Mouse (Mus musculus): Measurements from ENCODE around the gene Stag1.

Gene Stag1

DNA sequence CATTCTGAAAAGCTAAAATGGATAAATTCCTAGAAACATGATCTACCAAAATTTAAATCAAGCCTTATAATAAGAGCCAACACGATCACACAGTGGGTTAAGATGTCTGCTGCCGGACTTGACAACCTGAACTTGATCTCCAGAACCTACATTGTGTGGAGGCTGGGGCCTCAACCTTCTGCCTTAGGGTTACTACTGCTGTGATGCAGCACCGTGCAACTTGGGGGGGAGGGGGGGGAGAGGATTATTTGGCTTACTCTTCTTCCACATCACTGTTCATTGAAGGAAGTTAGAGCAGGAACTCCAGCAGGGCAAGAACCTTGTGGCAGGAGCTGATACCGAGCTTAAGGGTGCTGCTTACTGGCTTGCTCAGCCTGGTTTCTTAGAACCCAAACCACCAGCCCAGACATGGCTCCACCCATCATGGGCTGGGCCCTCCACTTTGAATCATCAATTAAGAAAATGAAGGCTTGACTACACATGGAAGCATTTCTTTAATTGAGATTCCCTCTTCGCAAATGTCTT lies 365.4 kb downstream of the Stag1 start:
- DNase-seq (ENCODE audit: low spot score), result no peak

DNA sequence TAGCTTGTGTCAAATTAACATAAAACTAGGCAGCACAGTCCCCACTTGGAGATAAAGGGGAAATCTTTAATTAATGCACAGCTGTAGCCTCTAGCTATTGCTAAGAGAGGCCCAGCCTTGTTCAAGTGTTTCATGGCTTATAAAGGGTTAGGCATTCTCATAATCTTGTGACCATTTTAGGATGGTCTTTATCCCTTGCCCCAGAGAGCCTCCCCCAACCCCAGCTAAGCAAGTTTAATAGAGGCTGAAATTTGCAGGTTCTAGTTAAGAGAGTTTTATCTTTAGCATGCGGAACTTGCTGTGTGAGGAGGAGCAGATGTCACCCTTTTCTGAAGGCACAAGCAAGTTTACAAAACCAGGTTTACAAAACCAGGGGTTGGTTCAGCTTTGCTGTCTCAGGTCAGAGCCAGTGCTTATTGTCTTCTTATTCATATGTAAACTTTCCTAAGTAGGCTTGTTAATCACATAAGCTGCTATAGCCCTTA lies 365.9 kb downstream of the Stag1 start:
- no peak for DNase-seq (ENCODE audit: low spot score)

DNA sequence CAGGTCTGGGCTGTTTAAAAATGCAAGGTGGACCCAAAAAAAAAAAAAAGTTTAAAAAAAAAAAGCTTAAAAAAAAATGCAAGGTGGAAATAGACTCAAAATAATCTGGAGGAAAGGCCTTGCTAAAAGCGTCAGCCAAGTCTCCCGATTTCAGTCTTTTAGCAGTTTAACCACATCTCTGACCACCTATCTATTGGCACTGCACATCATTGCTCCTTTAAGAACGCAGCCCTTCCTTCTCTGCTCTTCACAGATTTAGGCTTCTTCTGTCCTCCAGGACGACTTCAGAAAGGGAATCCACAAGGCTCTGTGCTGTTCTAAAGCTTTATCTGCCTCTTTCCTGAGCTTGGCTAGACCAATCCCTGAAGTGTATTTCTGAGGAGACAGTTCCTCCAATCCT lies 366.5 kb downstream of the Stag1 start:
- DNase-seq (ENCODE audit: low spot score), result no peak

DNA sequence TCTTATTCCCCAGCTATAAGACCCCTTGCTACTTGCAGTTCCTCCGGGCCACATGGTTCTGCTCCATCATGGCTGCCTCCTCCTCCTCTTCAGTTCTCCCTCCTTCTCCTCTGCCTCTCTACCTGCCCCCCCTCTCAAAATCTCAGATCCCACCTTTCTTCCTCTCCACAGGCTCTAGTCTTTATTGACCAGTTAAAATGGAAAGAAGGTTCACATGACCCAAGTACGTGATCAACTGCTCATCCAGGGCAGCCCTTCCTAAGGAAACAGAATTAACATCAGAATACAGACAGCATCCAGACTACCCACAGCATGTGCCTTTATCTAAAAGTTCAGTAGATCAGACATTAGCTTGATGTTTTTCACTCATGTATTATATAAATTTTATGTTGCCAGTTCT lies 371.9 kb downstream of the Stag1 start:
- no peak for DNase-seq (ENCODE audit: low spot score)

DNA sequence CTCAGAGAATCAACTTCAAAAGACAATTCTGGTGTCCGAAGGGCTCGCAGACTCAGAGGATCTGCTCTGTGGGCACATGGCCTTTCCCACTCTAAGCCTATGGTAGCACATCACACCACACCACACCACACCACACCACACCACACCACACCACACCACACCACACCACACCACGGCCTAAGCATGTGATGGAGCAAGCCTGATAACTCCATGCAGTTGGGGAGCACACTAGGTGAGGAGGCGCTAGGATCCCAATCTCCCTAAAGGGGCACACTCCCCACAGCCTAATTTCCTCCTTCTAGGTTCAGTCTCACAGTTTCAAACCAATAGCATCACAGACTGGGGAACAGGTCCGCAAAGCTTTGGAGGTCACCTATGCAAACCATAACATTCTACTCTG lies 381.1 kb downstream of the Stag1 start:
- DNase-seq (ENCODE audit: low spot score), result no peak

DNA sequence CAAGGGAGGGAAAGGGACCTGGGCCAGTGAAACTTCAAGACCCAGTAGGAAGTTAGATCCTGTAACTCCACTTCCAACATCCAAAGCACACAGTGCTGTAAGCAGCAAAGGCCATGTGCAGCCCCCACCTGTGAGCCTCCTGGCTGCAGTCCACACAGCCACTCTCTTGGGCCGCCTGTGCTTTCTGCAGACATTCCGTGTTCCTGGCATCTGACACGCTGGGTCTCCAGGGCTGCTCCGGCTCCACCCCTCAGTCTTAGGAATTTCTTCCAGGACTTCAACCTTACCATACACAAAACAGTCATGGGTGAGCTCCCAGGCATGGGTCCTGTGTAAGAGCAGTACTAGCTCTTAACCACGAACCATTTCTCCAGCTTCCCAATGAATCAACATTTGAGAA lies 381.7 kb downstream of the Stag1 start:
- no peak for DNase-seq (ENCODE audit: low spot score)

DNA sequence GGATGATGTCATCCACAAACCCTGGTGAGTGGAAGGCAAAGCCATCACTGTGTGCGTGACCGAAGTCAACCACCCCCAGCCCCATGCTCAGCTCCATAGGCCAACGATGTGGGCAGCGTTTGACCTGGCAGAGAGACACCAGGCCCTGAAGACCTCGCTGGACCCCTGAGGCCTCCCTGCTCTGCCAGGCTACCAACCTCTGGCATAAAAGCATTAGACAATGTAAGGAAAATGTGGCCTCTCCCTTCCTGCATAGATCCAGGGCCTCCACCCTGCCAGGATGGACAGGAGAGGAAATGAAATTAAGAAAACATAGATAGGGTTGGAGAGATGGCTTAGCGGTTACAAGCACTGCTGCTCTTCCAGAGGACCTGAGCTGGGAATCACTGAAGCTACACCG lies 385.2 kb downstream of the Stag1 start:
- DNase-seq (ENCODE audit: low spot score), result no peak

DNA sequence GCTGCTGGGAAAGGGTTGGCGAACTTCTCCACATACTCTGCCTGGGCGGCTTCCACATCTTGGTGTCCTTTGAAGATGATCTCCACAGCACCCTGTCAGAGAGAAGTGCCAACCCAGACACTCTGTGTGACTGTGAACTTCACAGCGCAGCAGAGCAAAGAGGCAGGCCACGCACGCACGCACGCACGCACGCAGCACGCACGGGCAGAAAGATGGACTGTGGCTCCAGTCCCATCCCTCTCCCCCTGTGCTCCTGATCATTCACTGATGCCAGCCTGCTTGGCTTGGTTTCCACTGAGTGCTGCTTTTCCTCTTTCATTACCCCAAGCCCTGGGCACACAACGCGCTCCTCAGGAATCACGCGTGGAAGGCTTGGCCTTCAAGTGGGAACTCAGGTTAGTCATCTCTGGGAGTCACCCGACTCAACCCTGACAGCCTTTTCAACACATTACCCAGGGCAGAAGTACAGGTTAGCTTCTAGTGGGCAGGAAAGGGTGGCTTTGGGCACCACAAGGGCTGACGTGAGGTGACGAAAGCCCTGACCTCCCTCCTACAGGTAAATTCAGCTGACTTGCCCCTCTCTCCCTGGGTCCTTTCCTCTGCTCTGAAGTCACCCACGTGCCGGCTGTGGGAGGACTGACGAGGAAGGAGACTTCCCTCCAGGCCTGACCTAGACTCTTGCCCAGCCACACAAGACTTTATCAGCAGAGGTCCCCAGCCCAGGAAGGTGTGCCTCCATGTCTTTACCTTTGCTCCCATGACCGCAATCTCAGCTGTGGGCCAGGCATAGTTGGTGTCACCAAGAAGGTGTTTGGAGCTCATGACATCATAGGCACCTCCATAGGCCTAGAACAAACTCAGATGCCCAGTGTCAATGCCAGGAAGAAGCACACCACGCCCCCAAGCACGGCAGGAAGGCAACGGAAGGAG lies 387.0 kb downstream of the Stag1 start:
- no peak for DNase-seq (ENCODE audit: low spot score)

DNA sequence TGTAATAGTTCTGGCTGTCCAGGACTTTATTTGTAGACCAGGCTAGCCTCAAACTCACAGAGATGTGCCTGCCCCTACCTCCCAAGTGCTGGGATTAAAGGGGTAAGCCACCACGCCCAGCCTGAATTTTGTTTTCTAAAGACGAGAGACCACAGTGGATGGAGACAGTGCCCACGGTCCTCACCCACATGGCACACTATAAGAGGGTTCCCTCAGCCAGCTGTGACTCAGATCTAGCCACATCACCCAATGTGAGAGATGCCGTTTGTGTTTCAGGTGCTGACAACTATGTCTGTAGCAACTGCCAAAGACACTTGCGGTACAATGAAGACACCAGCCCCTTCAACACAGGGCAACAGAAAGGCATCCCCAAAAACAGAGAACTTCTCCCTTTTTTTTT lies 389.4 kb downstream of the Stag1 start:
- DNase-seq (ENCODE audit: low spot score), result no peak

DNA sequence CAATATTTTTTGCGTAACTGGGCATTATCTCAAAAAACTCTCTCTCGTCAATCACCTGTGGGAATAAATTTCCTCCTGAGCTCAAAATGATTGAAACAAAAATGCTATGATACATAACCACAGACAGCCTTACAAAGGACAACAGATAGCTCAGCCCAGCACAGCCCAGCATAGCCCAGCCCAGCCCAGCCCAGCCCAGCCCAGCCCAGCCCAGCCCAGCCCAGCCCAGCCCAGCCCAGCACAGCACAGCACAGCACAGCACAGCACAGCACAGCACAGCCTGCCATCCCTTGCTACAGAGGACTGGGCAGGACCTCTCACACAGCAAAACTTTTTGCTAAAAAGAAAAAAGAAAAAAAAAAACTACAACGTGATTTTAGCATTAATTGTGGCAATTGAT lies 390.3 kb downstream of the Stag1 start:
- DNase-seq (ENCODE audit: low spot score), result no peak

DNA sequence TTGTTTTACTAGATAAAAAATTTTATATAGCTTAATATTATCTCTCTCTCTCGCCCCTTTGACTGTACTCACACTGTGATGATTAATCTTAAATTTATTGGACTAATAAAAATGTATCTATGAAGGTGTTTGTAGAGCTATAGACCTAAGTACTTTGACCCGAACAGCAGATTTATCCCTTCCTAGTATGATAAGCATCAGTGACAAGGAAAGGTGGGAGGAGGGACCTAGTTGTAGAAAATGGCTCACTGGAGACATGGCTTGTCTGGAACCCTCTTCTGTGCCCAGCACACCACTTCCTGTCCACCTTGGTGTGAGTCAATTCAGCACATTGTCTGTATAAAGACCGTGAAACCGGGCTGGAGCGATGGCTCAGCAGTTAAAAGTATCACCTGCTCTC lies 393.0 kb downstream of the Stag1 start:
- no peak for DNase-seq (ENCODE audit: low spot score)

DNA sequence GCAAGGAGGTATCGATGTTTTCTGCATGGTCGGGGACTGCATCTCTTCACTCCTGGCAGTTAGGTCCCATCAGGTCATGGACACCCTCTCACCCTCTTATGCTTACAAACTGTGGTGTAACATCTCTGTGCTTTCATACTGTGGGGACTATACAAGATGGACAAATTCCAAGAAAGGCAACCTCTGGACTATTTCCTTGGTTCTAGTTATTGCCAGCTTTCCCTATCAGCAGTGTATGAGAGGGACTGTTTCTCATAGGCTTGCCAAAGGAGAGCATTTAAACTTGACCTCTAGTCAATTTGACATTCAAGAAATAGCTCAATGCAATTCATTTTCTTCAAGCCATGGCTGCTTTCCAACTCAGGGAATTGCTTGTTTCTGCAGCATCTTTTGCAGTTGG lies 393.7 kb downstream of the Stag1 start:
- no peak for DNase-seq (ENCODE audit: low spot score)

DNA sequence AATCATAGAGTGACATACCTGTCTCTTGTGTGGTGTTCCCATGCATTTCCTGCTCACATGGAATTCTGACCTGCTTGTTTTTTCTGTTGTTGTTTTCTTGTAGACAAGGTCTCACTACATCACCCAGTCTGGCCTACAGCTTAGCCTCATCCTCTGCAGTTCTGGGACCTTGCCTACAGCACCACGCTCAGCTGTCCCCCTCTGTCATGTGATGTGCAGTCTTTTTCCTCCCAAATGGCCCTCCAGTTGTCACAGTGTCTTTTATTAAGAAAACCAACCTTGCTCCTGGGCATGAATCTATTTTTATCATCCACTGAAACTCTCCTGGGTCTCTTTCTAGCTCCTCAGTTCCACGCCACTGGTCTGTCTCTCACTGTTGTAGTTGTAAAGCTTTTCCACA lies 394.6 kb downstream of the Stag1 start:
- DNase-seq (ENCODE audit: low spot score), result no peak

DNA sequence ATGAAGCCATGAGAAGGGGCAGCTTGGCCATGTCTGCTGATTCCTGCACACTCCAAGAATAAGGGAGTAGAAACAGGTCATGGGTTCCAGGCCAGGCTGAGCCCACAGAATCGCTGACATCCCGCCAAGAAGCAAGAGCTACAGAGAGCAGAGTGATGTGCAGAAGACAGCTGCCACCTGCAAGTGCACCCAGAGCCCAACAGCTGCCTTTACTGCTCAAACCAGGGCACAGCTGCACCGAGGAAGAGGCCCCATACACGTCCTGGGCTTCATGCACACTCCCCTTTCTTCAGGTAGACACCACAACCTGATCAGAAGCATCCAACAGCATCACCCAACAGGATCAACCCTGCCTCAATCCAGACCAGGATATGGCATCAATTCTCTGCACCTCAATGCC lies 396.3 kb downstream of the Stag1 start:
- no peak for DNase-seq (ENCODE audit: low spot score)

DNA sequence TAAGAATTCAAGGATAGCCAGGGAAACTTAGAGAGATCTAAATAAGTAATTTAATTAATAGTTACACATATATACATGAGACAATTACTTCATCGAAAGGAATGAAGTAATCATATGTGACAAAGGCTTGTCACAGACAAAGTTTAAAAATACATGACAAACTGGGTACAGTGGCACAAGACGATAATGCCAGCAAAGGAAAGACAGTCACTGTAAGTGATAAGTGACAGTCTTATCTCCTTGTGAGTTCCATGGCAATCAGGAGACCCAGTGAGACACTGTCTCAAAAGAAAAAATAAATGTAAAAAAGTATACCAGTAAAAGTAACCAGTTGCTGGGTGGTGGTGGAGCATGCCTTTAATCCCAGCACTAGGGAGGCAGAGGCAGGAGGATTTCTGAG lies 399.5 kb downstream of the Stag1 start:
- no peak for DNase-seq (ENCODE audit: low spot score)

DNA sequence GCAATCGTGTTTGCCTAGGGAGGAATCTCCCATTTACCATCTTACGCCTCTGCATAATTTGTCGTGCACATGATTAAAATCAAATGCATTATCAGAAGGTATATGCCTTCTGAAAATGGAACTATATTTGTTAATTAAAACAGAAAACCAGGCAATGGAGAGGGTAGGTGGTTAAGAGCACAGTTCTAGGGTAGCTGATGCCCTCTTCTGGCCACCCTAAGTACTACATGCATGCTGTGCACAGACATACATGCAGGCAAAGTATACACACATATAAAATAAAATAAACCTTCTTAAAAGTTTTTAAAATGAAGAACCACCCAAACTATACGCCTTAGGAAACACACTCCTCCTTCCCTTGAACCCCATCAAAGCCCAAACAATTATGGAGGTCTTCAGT lies 404.5 kb downstream of the Stag1 start:
- no peak for DNase-seq (ENCODE audit: low spot score)

DNA sequence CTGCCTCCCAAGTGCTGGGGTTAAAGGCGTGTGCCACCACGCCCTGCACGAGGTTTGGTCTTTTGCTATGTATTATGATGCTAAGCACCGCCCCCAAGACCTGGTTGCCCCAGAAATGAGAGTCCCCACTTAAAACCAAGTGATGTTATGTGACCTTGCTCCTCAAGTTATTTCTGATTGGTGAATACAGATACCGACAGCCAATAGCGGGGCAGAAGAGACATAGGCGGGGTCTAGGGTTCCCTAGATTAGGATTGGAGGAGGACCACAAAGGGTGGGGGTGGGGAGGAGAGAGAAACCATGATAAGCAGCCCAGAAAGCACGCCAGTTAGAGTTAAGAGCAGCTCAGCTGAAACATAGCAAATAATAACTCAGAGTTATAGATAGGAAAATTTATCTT lies 405.2 kb downstream of the Stag1 start:
- no peak for DNase-seq (ENCODE audit: low spot score)

DNA sequence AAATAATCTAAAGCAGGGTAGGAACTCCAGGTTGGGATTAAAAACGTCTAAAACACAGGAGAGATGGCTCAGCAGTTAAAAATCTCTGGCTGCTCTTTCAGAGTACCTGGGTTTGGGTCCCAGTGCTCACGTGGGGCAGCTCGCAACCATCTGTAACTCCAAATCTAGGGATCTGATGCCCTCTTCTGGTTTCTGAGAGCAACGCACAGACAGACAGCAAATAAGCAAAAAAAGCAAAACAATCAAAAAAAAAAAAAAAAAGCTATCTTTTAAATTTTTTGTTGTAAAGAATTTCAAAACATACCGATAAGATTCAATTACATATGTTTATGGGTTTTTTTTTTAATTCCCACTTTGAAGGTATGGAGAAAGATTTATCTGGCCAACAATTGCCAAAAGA lies 405.7 kb downstream of the Stag1 start:
- no peak for DNase-seq (ENCODE audit: low spot score)

DNA sequence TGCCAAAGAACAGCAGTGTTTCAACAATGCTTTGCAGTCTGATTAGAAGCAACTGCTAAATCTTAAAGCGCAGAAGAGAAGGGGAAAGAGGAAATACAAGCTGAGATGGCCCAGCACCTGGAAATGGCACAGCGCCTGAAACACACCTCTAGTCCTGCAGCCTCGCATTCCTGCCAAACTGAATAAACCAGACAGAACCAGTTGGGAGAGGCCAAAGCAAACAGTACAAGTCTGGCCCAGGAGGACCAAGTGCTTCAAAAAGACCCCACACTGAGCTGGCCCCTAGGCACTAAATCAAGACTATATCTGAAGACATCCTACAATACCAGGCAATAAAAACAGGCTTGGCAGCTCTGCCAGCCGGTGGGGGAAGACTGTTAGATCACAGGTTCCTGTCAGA lies 408.3 kb downstream of the Stag1 start:
- DNase-seq (ENCODE audit: low spot score), result no peak

All from ovary, postnatal 10 days (tissue).